Mouse (Mus musculus): ENCODE data around the gene Pgm5. TPM values are rescaled to one million over a fixed set of nuclear protein-coding genes. Genes with fewer than 3 reads are reported as not detected.

Pgm5 gene
- polyA plus RNA-seq, 1 experiment from 2014 or later, result 7.8 TPM

DNA sequence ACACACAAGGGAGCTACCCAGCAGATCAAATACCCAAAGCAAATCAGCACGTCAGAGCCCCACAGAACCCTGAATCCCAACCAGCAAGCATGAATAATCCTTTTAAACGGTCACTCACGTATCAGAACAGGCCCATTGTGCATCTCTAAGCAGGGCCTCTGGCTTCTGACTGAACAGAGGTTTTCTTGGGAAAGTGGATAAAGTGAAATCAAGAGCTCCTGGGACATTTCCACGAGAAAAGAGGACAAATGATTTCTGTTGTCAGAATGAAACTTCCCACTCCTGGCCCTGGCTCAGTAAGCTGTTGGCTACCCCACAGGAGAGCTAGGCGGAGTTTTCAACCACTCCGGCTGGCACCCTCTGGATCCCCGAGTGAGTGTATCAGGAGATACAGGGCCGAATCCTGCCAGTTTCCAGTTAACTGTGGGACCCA is 48.8 kb downstream of the Pgm5 start:
- no peak overlapping the region for H3K4me2 ChIP-seq (ENCODE audit: low read length)
- WGBS, result 74% methylated on average over 8 of the region's 8 CpGs
- H3K36me3 ChIP-seq (ENCODE audit: control insufficient read depth, insufficient read depth, low read length), result peaks cover 31% of the 10 kb centered on the region
- no peaks in the 10 kb centered on the region for H3K27me3 ChIP-seq (ENCODE audit: control insufficient read depth, insufficient read depth, low read length)
- H3K9me3 ChIP-seq (ENCODE audit: control insufficient read depth, low read length), result no peaks in the 10 kb centered on the region
- H3K27ac ChIP-seq (replicated peaks in 1 of 2; ENCODE audit: control insufficient read depth in 1 of 2, insufficient read depth in 1 of 2, low read depth in 2 of 2, low read length in 2 of 2), result no peak overlapping the region
- H3K4me1 ChIP-seq (ENCODE audit: control insufficient read depth in 2 of 2, insufficient read depth in 2 of 2, low read length in 2 of 2), result peaks cover 0 to 4% of the 10 kb centered on the region in 2 experiments; a peak in 2 of 4 replicates
- H3K4me3 ChIP-seq (ENCODE audit: control insufficient read depth in 1 of 2, insufficient read depth in 1 of 2, low read depth in 1 of 2, low read length in 2 of 2), result no peak overlapping the region
- no peak for ATAC-seq (ENCODE audit: insufficient number of reproducible peaks, insufficient read depth, low FRiP score, low read depth)
- H3K9ac ChIP-seq (ENCODE audit: low read length), result no peak overlapping the region

GRCm38 (mm10) chr19:24812106-24812810 is 49.4 kb downstream of the Pgm5 start:
- Histone ChIP-seq H3K27me3 (ENCODE audit: control insufficient read depth, insufficient read depth, low read length) (no peaks in the 10 kb centered on the region), H3K9me3 (ENCODE audit: control insufficient read depth, low read length) (no peaks in the 10 kb centered on the region), H3K9ac (ENCODE audit: low read length) (no peak overlapping the region), H3K4me3 (ENCODE audit: control insufficient read depth in 1 of 2, insufficient read depth in 1 of 2, low read depth in 1 of 2, low read length in 2 of 2) (no peak overlapping the region), H3K27ac (replicated peaks in 1 of 2; ENCODE audit: control insufficient read depth in 1 of 2, insufficient read depth in 1 of 2, low read depth in 2 of 2, low read length in 2 of 2) (no peak overlapping the region), H3K36me3 (ENCODE audit: control insufficient read depth, insufficient read depth, low read length) (peaks cover 24% of the 10 kb centered on the region), H3K4me2 (ENCODE audit: low read length) (no peak overlapping the region), H3K4me1 (ENCODE audit: control insufficient read depth in 2 of 2, insufficient read depth in 2 of 2, low read length in 2 of 2) (peaks cover 0 to 4% of the 10 kb centered on the region in 2 experiments; a peak in 2 of 4 replicates)
- WGBS, result 83% methylated on average over 7 of the region's 7 CpGs
- no peak for ATAC-seq (ENCODE audit: insufficient number of reproducible peaks, insufficient read depth, low FRiP score, low read depth)

- H3K36me3 ChIP-seq (ENCODE audit: control insufficient read depth, insufficient read depth, low read length), result peaks cover 21% of the 10 kb centered on the region
- no peak overlapping the region for H3K4me2 ChIP-seq (ENCODE audit: low read length)
- H3K27me3 ChIP-seq (ENCODE audit: control insufficient read depth, insufficient read depth, low read length), result no peaks in the 10 kb centered on the region
- H3K4me3 ChIP-seq (ENCODE audit: control insufficient read depth in 1 of 2, insufficient read depth in 1 of 2, low read depth in 1 of 2, low read length in 2 of 2), result no peak overlapping the region
- H3K9me3 ChIP-seq (ENCODE audit: control insufficient read depth, low read length), result no peaks in the 10 kb centered on the region
- no peak for ATAC-seq (ENCODE audit: insufficient number of reproducible peaks, insufficient read depth, low FRiP score, low read depth)
- peaks cover 0 to 4% of the 10 kb centered on the region in 2 experiments; a peak in 2 of 4 replicates for H3K4me1 ChIP-seq (ENCODE audit: control insufficient read depth in 2 of 2, insufficient read depth in 2 of 2, low read length in 2 of 2)
- 56% methylated on average over 10 of the region's 10 CpGs for WGBS
- no peak overlapping the region for H3K9ac ChIP-seq (ENCODE audit: low read length)
- no peak overlapping the region for H3K27ac ChIP-seq (replicated peaks in 1 of 2; ENCODE audit: control insufficient read depth in 1 of 2, insufficient read depth in 1 of 2, low read depth in 2 of 2, low read length in 2 of 2)
Measured at GRCm38 (mm10) chr19:24811451-24811850, 50.2 kb downstream of the Pgm5 start.

DNA sequence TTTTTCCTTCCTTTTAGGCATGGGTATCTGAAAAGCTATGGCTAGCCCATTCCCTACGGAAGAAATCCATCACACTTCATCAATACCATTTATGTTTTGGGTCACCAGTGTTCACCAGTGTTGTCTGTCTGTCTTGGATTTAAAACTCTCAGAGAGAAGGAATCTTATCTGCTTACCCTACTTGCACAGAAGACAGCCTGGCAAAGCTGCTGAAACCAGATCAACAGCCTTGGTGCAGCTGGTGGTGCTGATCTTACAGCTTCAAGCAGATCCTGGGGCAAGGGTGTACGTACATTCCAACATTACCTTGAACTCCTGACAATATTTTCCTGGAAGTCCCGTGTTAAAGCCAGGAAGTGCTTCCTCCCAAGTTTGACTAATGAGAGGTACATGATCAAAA is 55.6 kb downstream of the Pgm5 start:
- Histone ChIP-seq H3K27me3 (ENCODE audit: control insufficient read depth, insufficient read depth, low read length) (no peaks in the 10 kb centered on the region), H3K4me3 (ENCODE audit: control insufficient read depth in 1 of 2, insufficient read depth in 1 of 2, low read depth in 1 of 2, low read length in 2 of 2) (no peak overlapping the region), H3K27ac (replicated peaks in 1 of 2; ENCODE audit: control insufficient read depth in 1 of 2, insufficient read depth in 1 of 2, low read depth in 2 of 2, low read length in 2 of 2) (no peak overlapping the region), H3K4me1 (ENCODE audit: control insufficient read depth in 2 of 2, insufficient read depth in 2 of 2, low read length in 2 of 2) (no peaks in the 10 kb centered on the region), H3K36me3 (ENCODE audit: control insufficient read depth, insufficient read depth, low read length) (0 out of 2 replicates have a peak, but pooled peaks cover 2% of the 10 kb centered on the region), H3K9me3 (ENCODE audit: control insufficient read depth, low read length) (no peaks in the 10 kb centered on the region), H3K4me2 (ENCODE audit: low read length) (no peak overlapping the region), H3K9ac (ENCODE audit: low read length) (no peak overlapping the region)
- 73% methylated on average over 3 of the region's 3 CpGs for WGBS
- ATAC-seq (ENCODE audit: insufficient number of reproducible peaks, insufficient read depth, low FRiP score, low read depth), result no peak

DNA sequence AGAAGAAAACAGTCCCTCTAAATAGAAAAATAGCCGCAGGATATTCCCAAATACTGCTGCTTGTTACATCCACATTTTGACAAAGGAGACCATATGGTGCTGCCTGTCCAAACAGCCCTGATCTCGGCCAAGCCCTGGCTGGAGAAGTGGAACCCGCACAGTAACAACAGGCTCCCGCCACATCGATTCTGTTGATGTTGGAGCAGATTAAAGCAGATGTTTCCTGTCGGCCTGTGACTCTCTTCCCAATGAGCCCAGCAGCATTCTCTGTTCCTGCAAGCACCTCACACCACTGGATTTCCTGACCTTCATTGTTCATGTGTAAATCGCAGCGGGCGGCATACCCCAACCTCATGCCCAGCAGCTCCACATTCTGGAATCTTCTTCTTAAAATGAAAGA is 64.0 kb downstream of the Pgm5 start:
- Histone ChIP-seq H3K9ac (ENCODE audit: low read length) (no peak overlapping the region), H3K27ac (replicated peaks in 1 of 2; ENCODE audit: control insufficient read depth in 1 of 2, insufficient read depth in 1 of 2, low read depth in 2 of 2, low read length in 2 of 2) (peak overlapping the region; percentile 65 to 82), H3K4me2 (ENCODE audit: low read length) (no peak overlapping the region), H3K27me3 (ENCODE audit: control insufficient read depth, insufficient read depth, low read length) (no peaks in the 10 kb centered on the region), H3K4me3 (ENCODE audit: control insufficient read depth in 1 of 2, insufficient read depth in 1 of 2, low read depth in 1 of 2, low read length in 2 of 2) (no peak overlapping the region), H3K9me3 (ENCODE audit: control insufficient read depth, low read length) (no peaks in the 10 kb centered on the region), H3K36me3 (ENCODE audit: control insufficient read depth, insufficient read depth, low read length) (peaks cover 4% of the 10 kb centered on the region; the same call in 1 of the 2 replicates), H3K4me1 (ENCODE audit: control insufficient read depth in 2 of 2, insufficient read depth in 2 of 2, low read length in 2 of 2) (peaks cover 15 to 23% of the 10 kb centered on the region in 2 experiments)
- WGBS, result 58% methylated on average over 9 of the region's 9 CpGs
- peak; percentile 54; the same call in 1 of the 2 replicates for ATAC-seq (ENCODE audit: insufficient number of reproducible peaks, insufficient read depth, low FRiP score, low read depth)

GRCm38 (mm10) chr19:24794350-24794749 is 67.3 kb downstream of the Pgm5 start:
- no peak overlapping the region for H3K4me3 ChIP-seq (ENCODE audit: control insufficient read depth in 1 of 2, insufficient read depth in 1 of 2, low read depth in 1 of 2, low read length in 2 of 2)
- peak overlapping the region; percentile 21; the same call in 1 of the 2 replicates for H3K9ac ChIP-seq (ENCODE audit: low read length)
- 11% methylated on average over 6 of the region's 6 CpGs for WGBS
- H3K4me1 ChIP-seq (ENCODE audit: control insufficient read depth in 2 of 2, insufficient read depth in 2 of 2, low read length in 2 of 2), result peaks cover 15 to 26% of the 10 kb centered on the region in 2 experiments
- peak overlapping the region; percentile 17; the same call in 1 of the 2 replicates for H3K4me2 ChIP-seq (ENCODE audit: low read length)
- H3K9me3 ChIP-seq (ENCODE audit: control insufficient read depth, low read length), result no peaks in the 10 kb centered on the region
- H3K36me3 ChIP-seq (ENCODE audit: control insufficient read depth, insufficient read depth, low read length), result peaks cover 4% of the 10 kb centered on the region; the same call in 1 of the 2 replicates
- H3K27ac ChIP-seq (replicated peaks in 1 of 2; ENCODE audit: control insufficient read depth in 1 of 2, insufficient read depth in 1 of 2, low read depth in 2 of 2, low read length in 2 of 2), result peak overlapping the region in 1 of 2 experiments; percentile 59; a peak in 1 of 4 replicates
- no peak for ATAC-seq (ENCODE audit: insufficient number of reproducible peaks, insufficient read depth, low FRiP score, low read depth)
- no peaks in the 10 kb centered on the region for H3K27me3 ChIP-seq (ENCODE audit: control insufficient read depth, insufficient read depth, low read length)

DNA sequence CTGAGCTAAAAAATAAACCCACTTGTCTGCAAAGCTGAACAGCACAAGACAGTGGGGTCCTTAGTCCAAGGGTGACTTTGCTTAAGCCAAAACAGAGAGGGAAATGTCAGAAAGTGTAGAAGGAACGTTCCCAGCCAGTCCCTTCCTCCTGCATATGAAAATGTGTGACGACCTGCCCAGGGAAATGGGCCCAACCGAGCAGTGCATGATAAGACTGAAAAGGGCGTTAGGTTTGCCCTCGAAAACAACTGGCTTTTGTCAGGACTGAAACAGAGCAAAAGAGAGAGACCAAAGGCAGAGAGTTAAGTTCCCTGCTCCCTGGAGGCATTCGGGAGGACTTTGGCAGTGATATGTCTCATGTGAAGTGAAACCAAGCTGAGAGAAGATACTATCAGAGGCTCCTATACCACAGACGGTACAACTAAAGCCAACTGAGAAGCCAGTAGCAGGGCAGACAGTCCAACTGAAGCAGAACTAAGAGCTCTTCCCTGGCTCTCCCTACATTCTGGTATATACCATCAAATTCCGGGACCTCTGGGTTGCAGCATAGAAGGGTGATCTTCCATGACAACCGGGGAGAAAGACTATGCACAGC is 68.0 kb downstream of the Pgm5 start:
- Histone ChIP-seq H3K4me2 (ENCODE audit: low read length) (peak overlapping the region; percentile 17; the same call in 1 of the 2 replicates), H3K27ac (replicated peaks in 1 of 2; ENCODE audit: control insufficient read depth in 1 of 2, insufficient read depth in 1 of 2, low read depth in 2 of 2, low read length in 2 of 2) (peak overlapping the region in 1 of 2 experiments; percentile 59; a peak in 2 of 4 replicates), H3K4me1 (ENCODE audit: control insufficient read depth in 2 of 2, insufficient read depth in 2 of 2, low read length in 2 of 2) (peaks cover 19 to 29% of the 10 kb centered on the region in 2 experiments), H3K9ac (ENCODE audit: low read length) (no peak overlapping the region), H3K4me3 (ENCODE audit: control insufficient read depth in 1 of 2, insufficient read depth in 1 of 2, low read depth in 1 of 2, low read length in 2 of 2) (no peak overlapping the region), H3K36me3 (ENCODE audit: control insufficient read depth, insufficient read depth, low read length) (peaks cover 4% of the 10 kb centered on the region; the same call in 1 of the 2 replicates), H3K27me3 (ENCODE audit: control insufficient read depth, insufficient read depth, low read length) (no peaks in the 10 kb centered on the region), H3K9me3 (ENCODE audit: control insufficient read depth, low read length) (no peaks in the 10 kb centered on the region)
- 29% methylated on average over 9 of the region's 9 CpGs for WGBS
- no peak for ATAC-seq (ENCODE audit: insufficient number of reproducible peaks, insufficient read depth, low FRiP score, low read depth)

Measured in heart, embryonic 14.5 days (tissue).